Mouse (Mus musculus) adrenal gland, postnatal 0 days (tissue): Measurements from ENCODE around the gene Caskin1. TPM values are rescaled to one million over a fixed set of nuclear protein-coding genes. Genes with fewer than 3 reads are reported as not detected.

Experiments used
- polyA plus RNA-seq: library from polyadenylated mRNA; unstranded; fragments of >200 nt; fragmentation: Nextera tagmentation; extraction: Ambion mirVana; gene quantifications from 2 replicates; pipeline ENCODE4 v1.2.1, GENCODE M21; 2015

Gene Caskin1
- polyA plus RNA-seq, result 7.2 and 10.6 TPM in 2 replicates

DNA sequence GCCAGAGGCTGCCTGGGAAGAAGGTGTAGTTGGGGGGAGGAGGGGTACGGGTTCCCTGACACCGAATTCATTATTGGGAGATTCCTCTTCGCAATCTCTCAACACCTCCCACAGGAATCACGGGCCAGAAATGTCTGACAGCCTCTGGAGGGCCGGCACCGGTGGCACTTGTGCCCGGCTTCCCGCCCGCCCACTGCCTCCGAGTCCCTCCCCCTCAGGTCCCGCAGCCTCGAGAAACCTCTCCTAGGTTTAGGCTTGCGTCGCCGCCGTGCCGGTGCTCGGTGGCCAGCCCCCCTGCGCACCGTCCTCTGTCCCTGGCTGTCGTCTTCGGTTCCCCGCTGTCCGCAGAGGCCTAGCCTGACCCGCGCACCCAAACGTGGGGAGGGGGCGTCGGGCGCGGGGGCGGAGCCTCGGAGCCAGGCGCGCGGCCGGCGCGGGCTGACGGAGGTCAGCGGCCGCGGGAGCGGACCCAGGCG, at the start of gene Caskin1:
Gene Caskin1 (plus strand): TSS at position 416 of the 476 bp plus-strand sequence.

DNA sequence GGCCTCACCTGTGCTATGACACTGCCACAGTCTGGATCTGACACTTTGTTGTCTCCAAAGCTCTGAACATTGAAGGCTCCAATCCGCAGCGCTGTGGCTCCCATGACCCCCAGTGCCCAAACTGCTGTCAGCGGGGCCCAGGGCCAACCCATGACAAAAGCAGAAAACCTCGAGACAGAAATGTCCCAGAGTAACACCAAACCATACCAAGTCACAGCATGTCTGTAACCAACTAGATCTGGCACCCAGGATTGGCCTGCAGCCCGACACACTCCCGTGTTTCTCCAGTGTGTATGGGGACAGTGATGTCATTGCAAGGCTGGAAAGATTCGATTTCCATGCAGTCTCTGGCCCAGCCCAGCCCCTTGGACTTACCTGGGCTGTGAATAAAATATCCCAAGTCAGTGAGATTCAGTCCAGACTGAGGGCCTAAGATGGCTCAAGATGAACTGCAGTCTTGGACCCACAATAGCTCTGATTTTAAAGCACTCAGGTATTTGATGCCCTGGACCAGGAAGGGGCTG, 45.7 kb upstream of the Caskin1 start, which contains the start of gene Dnase1l2:
Gene Dnase1l2 (minus strand): TSS at position 474 of the 524 bp plus-strand sequence.

DNA sequence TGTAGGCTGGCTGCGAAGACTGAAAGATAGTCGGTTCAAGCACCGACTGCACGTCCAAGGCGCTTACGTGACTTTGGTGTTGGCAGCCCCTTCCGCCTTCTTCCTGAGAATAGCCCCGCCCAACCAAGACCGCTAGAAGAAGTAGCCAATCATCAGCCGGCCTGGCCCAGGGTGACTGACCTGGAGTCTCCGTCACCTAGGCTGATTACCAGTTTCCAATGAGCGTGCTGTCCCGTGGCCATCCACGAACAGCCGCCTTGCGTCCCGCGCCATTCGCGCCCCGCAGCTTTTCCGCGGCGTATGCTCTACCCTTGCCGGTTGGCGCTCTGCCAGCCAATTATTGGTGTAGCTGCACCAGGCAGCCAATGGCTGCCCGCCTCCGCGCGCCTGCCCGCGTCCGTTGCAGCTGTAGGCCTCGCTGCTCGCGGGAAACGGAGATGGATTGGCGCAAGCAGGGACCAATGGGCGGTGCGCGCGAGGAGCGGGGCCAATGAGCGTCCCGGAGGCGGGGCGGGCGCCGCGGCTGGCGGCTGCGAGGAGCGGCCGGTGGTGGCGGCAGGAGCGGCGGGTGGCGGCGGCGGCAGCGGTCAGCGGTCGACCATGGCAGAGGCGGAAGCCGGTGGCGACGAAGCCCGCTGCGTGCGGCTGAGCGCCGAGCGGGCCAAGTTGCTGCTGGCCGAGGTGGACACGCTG, 18.3 kb upstream of the Caskin1 start, which contains the start of the genes E4f1 and Pgp:
Gene E4f1 (minus strand): TSS at position 404 of the 693 bp plus-strand sequence.
Gene Pgp (plus strand): TSS at position 483 of the 693 bp plus-strand sequence.

DNA sequence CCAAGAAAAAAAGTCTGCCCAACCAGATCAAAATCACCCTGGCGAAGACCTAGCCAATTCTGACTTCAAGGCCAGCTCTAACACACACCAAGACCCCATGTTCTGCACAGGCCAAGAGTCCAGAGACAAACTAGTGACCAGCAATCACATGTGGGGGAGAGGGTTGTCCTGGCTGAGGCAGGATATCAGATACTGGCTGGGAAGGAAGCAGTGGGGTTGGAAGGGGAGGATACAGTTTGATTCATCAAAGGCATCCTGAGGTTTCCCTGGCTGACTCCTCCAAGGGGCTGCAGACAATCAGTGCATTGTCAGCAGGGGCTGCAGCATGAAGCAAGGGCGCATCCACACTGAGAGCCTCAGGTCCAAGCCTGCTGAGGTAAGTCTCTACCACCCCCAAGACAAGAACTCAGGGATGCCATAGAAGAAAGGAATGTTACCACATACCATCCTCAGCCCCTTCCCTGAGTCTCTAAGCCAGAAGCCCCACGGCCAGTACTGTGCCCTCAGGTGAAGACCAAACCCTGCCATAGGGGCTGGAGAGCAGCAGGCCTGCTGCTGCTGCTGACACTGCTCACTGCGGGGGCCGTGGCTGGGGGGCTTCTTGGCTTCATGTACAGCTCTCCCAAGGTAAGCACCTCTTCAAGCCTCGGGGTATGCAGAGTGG, 14.7 kb upstream of the Caskin1 start, which contains the start of gene Bricd5:
Gene Bricd5 (plus strand): TSS at position 273 of the 664 bp plus-strand sequence.

DNA sequence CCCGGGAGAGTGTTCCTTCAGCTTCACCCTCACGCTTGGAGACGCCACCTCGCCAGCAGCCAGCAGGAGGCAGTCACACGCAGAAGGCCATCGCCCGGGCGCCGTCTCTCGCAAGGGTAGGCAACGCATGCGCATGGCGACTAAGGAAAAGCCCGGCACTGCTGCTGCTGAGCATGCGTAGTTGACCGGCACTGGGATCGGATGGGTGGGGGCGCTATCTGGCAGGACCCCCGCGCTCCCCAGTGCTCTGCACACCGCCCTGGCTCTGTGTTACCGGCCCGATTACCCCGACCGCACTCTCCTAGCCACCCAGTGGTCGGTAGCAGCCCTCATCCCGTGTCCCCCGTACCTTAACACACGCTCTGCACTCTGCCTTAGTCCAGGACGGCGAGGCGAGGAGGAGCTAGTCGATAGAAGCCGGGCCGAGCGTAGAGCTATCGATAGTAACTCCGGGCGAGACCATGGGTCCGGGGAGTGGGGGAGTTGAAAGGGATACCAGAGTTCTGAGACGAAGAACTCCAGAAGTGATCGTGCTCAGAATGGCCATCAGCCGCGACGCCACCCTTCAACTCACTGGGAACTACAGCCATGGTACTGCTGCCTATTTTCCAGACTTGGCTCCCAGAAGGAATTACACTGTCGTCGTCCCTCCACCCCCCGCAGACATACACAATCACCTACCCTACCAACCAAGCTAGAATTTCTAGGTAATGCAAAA, 9.6 kb upstream of the Caskin1 start, which contains the start of gene Mlst8:
Gene Mlst8 (minus strand): TSS at position 416 of the 718 bp plus-strand sequence.

DNA sequence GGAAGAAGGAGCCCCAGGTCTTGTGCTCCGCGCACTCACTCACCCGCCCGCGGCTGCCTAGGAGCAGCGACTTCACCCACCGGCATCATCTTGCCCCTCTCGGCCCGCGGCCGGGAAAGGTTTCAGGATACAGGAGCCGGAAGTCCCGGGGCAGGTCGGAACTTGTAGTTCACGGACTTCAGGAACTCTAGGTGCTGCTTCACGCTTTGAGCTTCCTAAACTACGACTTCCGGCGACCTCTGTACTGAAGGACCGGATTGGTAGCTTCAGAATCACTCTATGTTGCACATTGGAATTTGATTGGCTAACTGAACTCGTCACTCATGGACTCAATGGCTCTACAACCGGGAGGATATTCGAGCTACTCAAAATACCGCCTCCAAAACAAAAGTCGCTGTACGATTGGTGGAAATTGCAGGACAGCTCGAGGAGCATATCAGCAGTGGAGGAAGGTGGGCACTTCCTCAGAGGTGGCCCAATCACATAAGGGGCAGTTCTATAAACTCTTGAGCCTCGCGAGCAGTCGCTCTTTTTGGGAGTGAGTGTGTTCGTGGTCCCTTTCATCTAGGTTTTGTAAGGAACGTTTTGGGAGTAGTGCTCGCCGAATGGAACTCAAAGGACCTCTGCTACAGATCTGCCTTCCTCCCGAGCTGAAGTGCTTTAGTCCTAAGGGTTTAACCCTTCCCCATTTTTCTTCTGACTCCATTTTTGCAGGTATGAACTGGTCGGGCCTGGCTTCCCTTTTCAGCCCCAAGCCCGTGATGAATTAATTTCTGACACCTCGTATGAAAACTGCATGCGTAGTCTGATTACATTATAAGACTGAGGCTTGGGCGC, 39.5 kb downstream of the Caskin1 start, which contains the start of gene Traf7:
Gene Traf7 (minus strand): TSS at position 216 of the 837 bp plus-strand sequence.

DNA sequence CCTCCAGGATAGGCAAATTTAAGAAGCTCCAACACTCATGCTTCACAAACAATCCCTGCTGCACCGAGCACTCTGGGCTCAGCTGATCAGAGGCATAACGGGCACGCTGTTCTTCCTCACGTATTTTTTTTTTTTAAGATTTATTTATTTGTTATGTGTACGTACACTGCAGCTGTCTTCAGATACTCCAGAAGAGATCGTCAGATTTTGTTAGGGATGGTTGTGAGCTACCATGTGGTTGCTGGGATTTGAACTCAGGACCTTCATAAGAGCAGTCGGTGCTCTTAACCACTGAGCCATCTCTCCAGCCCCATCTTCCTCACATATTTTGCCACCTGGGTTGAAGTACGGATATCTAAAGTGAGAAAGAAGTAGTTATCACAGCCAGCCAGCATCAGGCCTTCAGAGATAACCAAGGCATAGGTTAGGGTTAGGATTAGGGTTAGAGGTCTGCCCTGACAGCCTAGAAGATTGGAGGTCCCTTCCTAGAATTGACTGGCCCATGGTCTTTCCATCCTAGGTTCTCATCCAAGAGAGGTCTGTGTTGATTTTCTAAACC, 45.8 kb downstream of the Caskin1 start, which contains the start of gene Rab26:
Gene Rab26 (minus strand): TSS at position 51 of the 559 bp plus-strand sequence.

DNA sequence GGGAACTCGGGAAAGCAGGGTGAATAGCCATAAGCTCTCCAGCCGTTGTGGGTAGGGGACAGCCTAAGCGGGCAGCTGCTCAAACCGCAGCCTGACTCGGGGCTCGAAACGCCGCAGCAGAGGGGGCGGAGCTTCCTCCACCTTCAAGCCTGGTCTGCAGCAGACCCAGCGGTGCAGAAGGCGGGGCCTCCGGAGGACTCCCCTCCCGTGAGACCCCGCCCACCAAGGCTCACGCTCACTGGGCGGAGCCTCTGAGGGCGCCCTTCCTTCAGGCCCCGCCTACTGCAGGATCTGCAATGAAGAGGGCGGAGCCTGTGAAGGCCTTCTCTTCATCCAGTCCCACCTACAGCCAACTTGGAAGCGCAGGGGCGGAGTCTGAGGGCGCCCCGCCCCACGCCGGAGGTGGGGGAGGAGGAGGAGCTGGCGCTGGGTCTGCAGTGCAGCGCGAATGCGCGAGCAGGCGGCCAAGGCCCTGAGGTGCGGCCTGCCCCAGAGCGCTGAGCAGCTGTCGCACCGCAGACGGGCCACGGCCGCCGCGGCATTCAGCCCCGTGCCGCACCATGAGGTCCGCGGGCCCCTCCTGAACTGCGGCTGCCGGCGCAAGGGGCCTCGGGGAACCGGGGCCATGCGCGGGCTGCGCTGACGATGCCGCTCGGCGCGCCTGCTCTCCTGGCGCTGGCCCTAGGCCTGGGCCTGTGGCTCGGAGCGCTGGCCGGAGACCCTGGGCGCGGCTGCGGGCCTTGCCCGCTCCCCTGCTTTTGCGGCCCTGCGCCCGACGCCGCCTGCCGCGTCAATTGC, 61.4 kb downstream of the Caskin1 start, which contains the start of gene Pkd1:
Gene Pkd1 (plus strand): TSS at position 217 of the 798 bp plus-strand sequence.

Other genes with a start within 250 kb of the Caskin1 start
- gene Ccnf, start 237.1 kb upstream of the Caskin1 start, polyA plus RNA-seq, result 8.1 and 10.8 TPM in 2 replicates
- gene Abca17, start 137.5 kb upstream of the Caskin1 start, polyA plus RNA-seq, result not detected in 2 replicates
- 8.5 and 9.1 TPM in 2 replicates for gene Abca3, start 136.7 kb upstream of the Caskin1 start, polyA plus RNA-seq
- gene Rnps1, start 74.0 kb upstream of the Caskin1 start, polyA plus RNA-seq, result 110 and 123 TPM in 2 replicates
- 161 and 184 TPM in 2 replicates for gene Eci1, start 62.0 kb upstream of the Caskin1 start, polyA plus RNA-seq
- 0.84 and 1.2 TPM in 2 replicates for gene Dnase1l2, start 45.5 kb upstream of the Caskin1 start, polyA plus RNA-seq
- gene E4f1, start 18.3 kb upstream of the Caskin1 start, polyA plus RNA-seq, result 19.6 and 21.0 TPM in 2 replicates
- gene Pgp, start 18.2 kb upstream of the Caskin1 start, polyA plus RNA-seq, result 63.5 and 100 TPM in 2 replicates
- gene Bricd5, start 14.7 kb upstream of the Caskin1 start, polyA plus RNA-seq, result 0.18 TPM in 1 of 2 replicates, not detected in the other
- 9.9 and 17.7 TPM in 2 replicates for gene Mlst8, start 9.5 kb upstream of the Caskin1 start, polyA plus RNA-seq
- 37.0 and 46.7 TPM in 2 replicates for gene Traf7, start 39.3 kb downstream of the Caskin1 start, polyA plus RNA-seq
- gene Rab26, start 45.6 kb downstream of the Caskin1 start, polyA plus RNA-seq, result 1.3 and 1.8 TPM in 2 replicates
- 16.5 and 20.0 TPM in 2 replicates for gene Pkd1, start 61.2 kb downstream of the Caskin1 start, polyA plus RNA-seq
- gene Tsc2, start 144.0 kb downstream of the Caskin1 start, polyA plus RNA-seq, result 20.9 and 23.8 TPM in 2 replicates
- gene Nthl1, start 144.1 kb downstream of the Caskin1 start, polyA plus RNA-seq, result 13.6 and 14.1 TPM in 2 replicates
- gene Slc9a3r2, start 161.7 kb downstream of the Caskin1 start, polyA plus RNA-seq, result 61.7 and 66.2 TPM in 2 replicates
- not detected in 2 replicates for gene Npw, start 169.9 kb downstream of the Caskin1 start, polyA plus RNA-seq
- 11.8 and 14.9 TPM in 2 replicates for gene Zfp598, start 181.1 kb downstream of the Caskin1 start, polyA plus RNA-seq
- gene Syngr3, start 201.4 kb downstream of the Caskin1 start, polyA plus RNA-seq, result 14.5 and 51.8 TPM in 2 replicates
- gene Gfer, start 207.6 kb downstream of the Caskin1 start, polyA plus RNA-seq, result 36.3 and 36.6 TPM in 2 replicates
- 1.6 and 2.0 TPM in 2 replicates for gene Noxo1, start 207.6 kb downstream of the Caskin1 start, polyA plus RNA-seq
- gene Tbl3, start 219.1 kb downstream of the Caskin1 start, polyA plus RNA-seq, result 21.3 and 34.2 TPM in 2 replicates
- not detected in 2 replicates for gene Rnf151, start 229.5 kb downstream of the Caskin1 start, polyA plus RNA-seq
- gene Rps2, start 229.5 kb downstream of the Caskin1 start, polyA plus RNA-seq, result 872 and 948 TPM in 2 replicates
- gene Ndufb10, start 235.9 kb downstream of the Caskin1 start, polyA plus RNA-seq, result 222 and 254 TPM in 2 replicates
- 0.46 and 0.58 TPM in 2 replicates for gene Rpl3l, start 239.2 kb downstream of the Caskin1 start, polyA plus RNA-seq
- 47.7 and 55.8 TPM in 2 replicates for gene Msrb1, start 248.0 kb downstream of the Caskin1 start, polyA plus RNA-seq